Mouse (Mus musculus): Measurements from ENCODE around the gene Aplf. TPM values are rescaled to one million over a fixed set of nuclear protein-coding genes. Genes with fewer than 3 reads are reported as not detected.
"Not testable (repeated sequence)": the region's sequence is repeated elsewhere in the genome, so short reads cannot be mapped to it uniquely, and the experiment has no call there.

Gene Aplf
- polyA plus RNA-seq, 1 experiment, result 6.9 TPM

GRCm38 (mm10) chr6:87651787-87652186 is 20.2 kb downstream of the Aplf start:
- H3K4me3 ChIP-seq (ENCODE audit: control insufficient read depth, insufficient read depth, low read length), result no peak overlapping the region
- H3K27me3 ChIP-seq (ENCODE audit: control insufficient read depth, insufficient read depth, low read length), result no peaks in the 10 kb centered on the region
- 95% methylated on average over 5 of the region's 5 CpGs for WGBS
- DNase-seq, result no peak
- H3K27ac ChIP-seq (ENCODE audit: control insufficient read depth, insufficient read depth, low read length), result no peak overlapping the region
- H3K4me1 ChIP-seq (replicated peaks; ENCODE audit: control insufficient read depth, insufficient read depth, low read length), result peaks cover 3% of the 10 kb centered on the region; the same call in 1 of the 2 replicates
- TF ChIP-seq CTCF (IDR thresholded peaks at IDR 0.05; ENCODE audit: borderline replicate concordance, control insufficient read depth, extremely low read depth, insufficient read depth, low read length, poor library complexity) (no peak), POLR2A (IDR thresholded peaks at IDR 0.05; ENCODE audit: control insufficient read depth, extremely low read depth, insufficient read depth, low read length, poor library complexity) (no peak)
- H3K36me3 ChIP-seq (ENCODE audit: control insufficient read depth, insufficient read depth, low read length), result 0 out of 2 replicates have a peak, but pooled peaks cover 3% of the 10 kb centered on the region

- Histone ChIP-seq H3K36me3 (ENCODE audit: control insufficient read depth, insufficient read depth, low read length) (peaks cover 5% of the 10 kb centered on the region; the same call in 1 of the 2 replicates), H3K4me1 (replicated peaks; ENCODE audit: control insufficient read depth, insufficient read depth, low read length) (peaks cover 5% of the 10 kb centered on the region), H3K4me3 (ENCODE audit: control insufficient read depth, insufficient read depth, low read length) (no peak overlapping the region), H3K27me3 (ENCODE audit: control insufficient read depth, insufficient read depth, low read length) (no peaks in the 10 kb centered on the region), H3K27ac (ENCODE audit: control insufficient read depth, insufficient read depth, low read length) (peak overlapping the region; percentile 34; the same call in 1 of the 2 replicates)
- 92% methylated on average over 11 of the region's 11 CpGs for WGBS
- TF ChIP-seq CTCF (IDR thresholded peaks at IDR 0.05; ENCODE audit: borderline replicate concordance, control insufficient read depth, extremely low read depth, insufficient read depth, low read length, poor library complexity), result no peak
- DNase-seq, result no peak
Measured at GRCm38 (mm10) chr6:87638134-87638660, 33.8 kb downstream of the Aplf start.

- Histone ChIP-seq H3K4me3 (ENCODE audit: control insufficient read depth, insufficient read depth, low read length) (no peak overlapping the region), H3K4me1 (replicated peaks; ENCODE audit: control insufficient read depth, insufficient read depth, low read length) (no peaks in the 10 kb centered on the region), H3K27ac (ENCODE audit: control insufficient read depth, insufficient read depth, low read length) (no peak overlapping the region), H3K27me3 (ENCODE audit: control insufficient read depth, insufficient read depth, low read length) (no peaks in the 10 kb centered on the region), H3K36me3 (ENCODE audit: control insufficient read depth, insufficient read depth, low read length) (peaks cover 5% of the 10 kb centered on the region; the same call in 1 of the 2 replicates)
- DNase-seq, result no peak
- TF ChIP-seq POLR2A (IDR thresholded peaks at IDR 0.05; ENCODE audit: control insufficient read depth, extremely low read depth, insufficient read depth, low read length, poor library complexity), result no peak
- WGBS, result 79% methylated on average over 4 of the region's 4 CpGs
Measured at GRCm38 (mm10) chr6:87632176-87632575, 39.8 kb downstream of the Aplf start.

GRCm38 (mm10) chr6:87628936-87629335 is 43.1 kb downstream of the Aplf start:
- 92% methylated on average over 15 of the region's 15 CpGs for WGBS
- not testable (repeated sequence) for DNase-seq; H3K4me3 ChIP-seq (ENCODE audit: control insufficient read depth, insufficient read depth, low read length); H3K4me1 ChIP-seq (replicated peaks; ENCODE audit: control insufficient read depth, insufficient read depth, low read length); H3K27me3 ChIP-seq (ENCODE audit: control insufficient read depth, insufficient read depth, low read length); H3K36me3 ChIP-seq (ENCODE audit: control insufficient read depth, insufficient read depth, low read length); H3K27ac ChIP-seq (ENCODE audit: control insufficient read depth, insufficient read depth, low read length)

- no peaks in the 10 kb centered on the region for H3K4me1 ChIP-seq (replicated peaks; ENCODE audit: control insufficient read depth, insufficient read depth, low read length)
- no peak overlapping the region for H3K4me3 ChIP-seq (ENCODE audit: control insufficient read depth, insufficient read depth, low read length)
- H3K36me3 ChIP-seq (ENCODE audit: control insufficient read depth, insufficient read depth, low read length), result no peaks in the 10 kb centered on the region
- H3K27ac ChIP-seq (ENCODE audit: control insufficient read depth, insufficient read depth, low read length), result no peak overlapping the region
- TF ChIP-seq POLR2A (IDR thresholded peaks at IDR 0.05; ENCODE audit: control insufficient read depth, extremely low read depth, insufficient read depth, low read length, poor library complexity), result no peak
- no peak for TF ChIP-seq CTCF (IDR thresholded peaks at IDR 0.05; ENCODE audit: borderline replicate concordance, control insufficient read depth, extremely low read depth, insufficient read depth, low read length, poor library complexity)
- WGBS, result 98% methylated on average over 3 of the region's 3 CpGs
- H3K27me3 ChIP-seq (ENCODE audit: control insufficient read depth, insufficient read depth, low read length), result no peaks in the 10 kb centered on the region
- no peak for DNase-seq
Measured at GRCm38 (mm10) chr6:87623151-87623550, 48.8 kb downstream of the Aplf start.

- 89% methylated on average over 3 of the region's 3 CpGs for WGBS
- no peak overlapping the region for H3K4me3 ChIP-seq (ENCODE audit: control insufficient read depth, insufficient read depth, low read length)
- no peaks in the 10 kb centered on the region for H3K36me3 ChIP-seq (ENCODE audit: control insufficient read depth, insufficient read depth, low read length)
- TF ChIP-seq POLR2A (IDR thresholded peaks at IDR 0.05; ENCODE audit: control insufficient read depth, extremely low read depth, insufficient read depth, low read length, poor library complexity) (no peak), CTCF (IDR thresholded peaks at IDR 0.05; ENCODE audit: borderline replicate concordance, control insufficient read depth, extremely low read depth, insufficient read depth, low read length, poor library complexity) (no peak)
- no peaks in the 10 kb centered on the region for H3K4me1 ChIP-seq (replicated peaks; ENCODE audit: control insufficient read depth, insufficient read depth, low read length)
- H3K27ac ChIP-seq (ENCODE audit: control insufficient read depth, insufficient read depth, low read length), result no peak overlapping the region
- DNase-seq, result no peak
- no peaks in the 10 kb centered on the region for H3K27me3 ChIP-seq (ENCODE audit: control insufficient read depth, insufficient read depth, low read length)
Measured at GRCm38 (mm10) chr6:87621281-87621680, 50.7 kb downstream of the Aplf start.

GRCm38 (mm10) chr6:87618021-87618420 is 54.0 kb downstream of the Aplf start:
- Histone ChIP-seq H3K27me3 (ENCODE audit: control insufficient read depth, insufficient read depth, low read length) (no peaks in the 10 kb centered on the region), H3K4me1 (replicated peaks; ENCODE audit: control insufficient read depth, insufficient read depth, low read length) (no peaks in the 10 kb centered on the region), H3K4me3 (ENCODE audit: control insufficient read depth, insufficient read depth, low read length) (no peak overlapping the region), H3K27ac (ENCODE audit: control insufficient read depth, insufficient read depth, low read length) (no peak overlapping the region), H3K36me3 (ENCODE audit: control insufficient read depth, insufficient read depth, low read length) (no peaks in the 10 kb centered on the region)
- DNase-seq, result no peak
- TF ChIP-seq POLR2A (IDR thresholded peaks at IDR 0.05; ENCODE audit: control insufficient read depth, extremely low read depth, insufficient read depth, low read length, poor library complexity), result no peak
- TF ChIP-seq CTCF (IDR thresholded peaks at IDR 0.05; ENCODE audit: borderline replicate concordance, control insufficient read depth, extremely low read depth, insufficient read depth, low read length, poor library complexity), result no peak
- 85% methylated on average over 8 of the region's 8 CpGs for WGBS
